Mouse (Mus musculus) kidney, embryonic 14.5 days (tissue): ENCODE measurements around the gene Lin54. TPM values are rescaled to one million over a fixed set of nuclear protein-coding genes. Genes with fewer than 3 reads are reported as not detected.
"Not testable (repeated sequence)": the region's sequence is repeated elsewhere in the genome, so short reads cannot be mapped to it uniquely, and the experiment has no call there.

ENCODE experiments used
- ATAC-seq: fragments of 200-750 bp; cut with Nextera tagmentation; 2 replicates; pipeline ENCODE4 v1.8.0; 2017; ENCODE audit warnings: moderate number of reproducible peaks, mild to moderate bottlenecking, moderate TSS enrichment, moderate library complexity; ENCODE audit not compliant: low FRiP score, low TSS enrichment
- H3K27ac ChIP-seq: fragments of 300-500 bp; sonication (generic); 2 replicates; pipeline ENCODE4 v1.5.1; 2014; ENCODE audit warnings: low read depth, mild to moderate bottlenecking, low read length, moderate library complexity, mixed read lengths
- H3K27me3 ChIP-seq: fragments of 300-500 bp; sonication (generic); 2 replicates; pipeline ENCODE4 v1.6.1; 2014; ENCODE audit warnings: mild to moderate bottlenecking, low read length; ENCODE audit not compliant: control insufficient read depth, insufficient read depth
- H3K36me3 ChIP-seq: fragments of 300-500 bp; sonication (generic); 2 replicates; pipeline ENCODE4 v1.6.1; 2014; ENCODE audit warnings: low read length, mixed read lengths; ENCODE audit not compliant: control insufficient read depth, insufficient read depth
- H3K4me1 ChIP-seq: fragments of 300-500 bp; sonication (generic); 2 replicates; pipeline ENCODE4 v1.6.1; 2014; ENCODE audit warnings: low read length, mixed read lengths; ENCODE audit not compliant: control insufficient read depth, insufficient read depth
- H3K4me2 ChIP-seq: fragments of 300-500 bp; sonication (generic); replicated peaks from 2 replicates; pipeline ENCODE4 v1.6.1; 2014; ENCODE audit warnings: low read depth, mild to moderate bottlenecking, low read length
- H3K4me3 ChIP-seq: fragments of 300-500 bp; sonication (generic); 2 replicates; pipeline ENCODE4 v1.5.1; 2014; ENCODE audit warnings: mild to moderate bottlenecking, low read length
- H3K9ac ChIP-seq: fragments of 300-500 bp; sonication (generic); 2 replicates; pipeline ENCODE4 v1.6.1; 2014; ENCODE audit warnings: low read depth, mild to moderate bottlenecking, low read length, moderate library complexity
- H3K9me3 ChIP-seq: fragments of 300-500 bp; sonication (generic); 2 replicates; pipeline ENCODE4 v1.6.1; 2016; ENCODE audit warnings: low read length; ENCODE audit not compliant: control insufficient read depth
- WGBS: fragments of 180-500 bp; shearing (Covaris S2); extraction: QIAGEN DNeasy Blood & Tissue Kit; methylation state at CpG from one replicate; pipeline ENCODE4 v1.1.7; 2014; 5-methylcytosine and 5-hydroxymethylcytosine counted together
- polyA plus RNA-seq: library from polyadenylated mRNA; unstranded; fragments of >200 nt; fragmentation: Nextera tagmentation; extraction: Ambion mirVana; gene quantifications from 2 replicates; pipeline ENCODE4 v1.2.1, GENCODE M21; 2014

The Lin54 gene
- polyA plus RNA-seq, 1 experiment from 2014 or later, result 16.8 TPM

DNA sequence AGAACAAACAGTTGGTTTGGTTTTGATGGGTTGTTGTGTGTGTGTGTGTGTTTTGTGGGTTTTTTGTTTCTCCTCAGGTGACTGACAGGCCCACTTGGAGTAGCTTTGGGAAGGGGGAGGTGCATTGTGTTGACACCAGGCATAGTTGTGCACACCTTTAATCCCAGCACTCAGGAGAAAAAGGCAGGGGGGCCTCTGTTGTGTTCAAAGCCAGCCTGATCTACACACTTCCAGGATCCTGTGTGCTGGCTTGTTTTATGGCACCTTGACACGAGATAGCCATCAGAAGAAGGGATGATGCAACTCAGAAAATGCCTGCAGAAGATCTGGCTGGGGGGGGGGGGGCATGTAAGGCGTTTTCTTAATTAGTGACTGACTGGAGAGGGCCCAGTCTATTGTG is 69.5 kb downstream of the Lin54 start:
- 44% methylated on average over 2 of the region's 2 CpGs for WGBS
- peaks cover 25% of the 10 kb centered on the region for H3K4me1 ChIP-seq
- H3K27ac ChIP-seq, result no peak overlapping the region
- H3K9ac ChIP-seq, result no peak overlapping the region
- H3K9me3 ChIP-seq, result no peaks in the 10 kb centered on the region
- peaks cover 22% of the 10 kb centered on the region for H3K36me3 ChIP-seq
- no peak overlapping the region for H3K4me3 ChIP-seq
- no peak overlapping the region for H3K4me2 ChIP-seq
- H3K27me3 ChIP-seq, result no peaks in the 10 kb centered on the region
- ATAC-seq, result no peak

DNA sequence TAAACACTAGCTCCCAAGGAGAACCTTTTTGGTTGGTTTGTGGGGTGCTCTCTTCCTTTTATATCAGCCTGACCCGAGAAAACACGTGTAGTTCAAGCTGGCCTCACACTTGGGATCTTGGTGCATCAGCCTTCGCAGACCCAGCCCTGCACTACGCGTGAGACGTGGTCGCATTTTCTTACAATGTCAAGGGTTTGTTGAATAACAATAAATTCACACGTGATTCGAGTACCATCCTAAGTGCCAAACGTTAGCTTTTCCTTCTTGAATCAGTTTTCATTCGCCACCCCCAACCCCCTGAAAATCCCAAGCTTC is 70.4 kb downstream of the Lin54 start:
- Histone ChIP-seq H3K27ac (peak overlapping the region; percentile 87), H3K9ac (peak overlapping the region; percentile 96), H3K36me3 (peaks cover 28% of the 10 kb centered on the region), H3K4me2 (peak overlapping the region; percentile 89), H3K4me3 (peak overlapping the region; percentile 86), H3K4me1 (peaks cover 25% of the 10 kb centered on the region), H3K27me3 (no peaks in the 10 kb centered on the region), H3K9me3 (no peaks in the 10 kb centered on the region)
- 4% methylated on average over 11 of the region's 11 CpGs for WGBS
- ATAC-seq, result 0 out of 2 replicates have a peak, but pooled peaks have one; percentile 11

DNA sequence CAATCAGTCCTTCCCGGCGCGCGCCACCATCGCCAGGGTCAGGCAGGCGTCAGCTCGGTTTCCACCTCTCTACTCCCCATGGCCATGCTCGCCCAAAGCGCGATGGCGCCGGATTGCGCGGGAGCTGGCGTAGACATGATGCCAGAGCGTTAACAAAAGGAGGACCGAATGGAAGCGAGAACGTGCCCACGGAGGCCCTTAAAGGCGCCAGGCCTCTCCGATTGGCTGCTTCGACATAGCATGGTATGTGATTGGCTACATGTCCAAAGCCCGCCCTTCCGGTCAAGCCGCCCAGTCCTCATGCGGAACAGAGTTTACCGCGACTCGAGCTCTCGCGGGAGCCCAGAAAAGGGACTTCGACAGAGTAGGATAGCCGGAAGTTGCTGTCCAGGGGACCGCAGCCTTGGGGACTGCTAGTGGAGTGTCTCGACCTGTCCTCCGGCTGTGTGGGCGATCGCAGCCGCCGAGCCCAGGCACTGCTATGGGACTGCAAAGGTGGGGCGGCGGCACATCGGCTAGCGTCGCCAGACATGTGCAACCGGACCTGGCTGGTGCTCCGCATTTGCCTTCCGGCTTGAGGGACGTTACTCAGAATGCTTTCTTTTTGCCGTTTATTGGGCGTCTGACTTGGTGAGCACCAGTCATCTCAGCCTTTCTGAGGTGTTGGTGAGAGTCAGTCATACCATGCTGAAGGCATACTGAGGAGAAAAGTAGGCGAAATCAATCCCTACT is 70.9 kb downstream of the Lin54 start:
- H3K9ac ChIP-seq, result peak overlapping the region; percentile 96
- H3K4me1 ChIP-seq, result peaks cover 30% of the 10 kb centered on the region
- peak overlapping the region; percentile 94 for H3K27ac ChIP-seq
- peaks cover 33% of the 10 kb centered on the region for H3K36me3 ChIP-seq
- peak overlapping the region; percentile 89 for H3K4me2 ChIP-seq
- peak overlapping the region; percentile 86 for H3K4me3 ChIP-seq
- H3K27me3 ChIP-seq, result no peaks in the 10 kb centered on the region
- no peaks in the 10 kb centered on the region for H3K9me3 ChIP-seq
- ATAC-seq, result peak; percentile 99
- under 1% methylated on average over 53 of the region's 53 CpGs for WGBS

DNA sequence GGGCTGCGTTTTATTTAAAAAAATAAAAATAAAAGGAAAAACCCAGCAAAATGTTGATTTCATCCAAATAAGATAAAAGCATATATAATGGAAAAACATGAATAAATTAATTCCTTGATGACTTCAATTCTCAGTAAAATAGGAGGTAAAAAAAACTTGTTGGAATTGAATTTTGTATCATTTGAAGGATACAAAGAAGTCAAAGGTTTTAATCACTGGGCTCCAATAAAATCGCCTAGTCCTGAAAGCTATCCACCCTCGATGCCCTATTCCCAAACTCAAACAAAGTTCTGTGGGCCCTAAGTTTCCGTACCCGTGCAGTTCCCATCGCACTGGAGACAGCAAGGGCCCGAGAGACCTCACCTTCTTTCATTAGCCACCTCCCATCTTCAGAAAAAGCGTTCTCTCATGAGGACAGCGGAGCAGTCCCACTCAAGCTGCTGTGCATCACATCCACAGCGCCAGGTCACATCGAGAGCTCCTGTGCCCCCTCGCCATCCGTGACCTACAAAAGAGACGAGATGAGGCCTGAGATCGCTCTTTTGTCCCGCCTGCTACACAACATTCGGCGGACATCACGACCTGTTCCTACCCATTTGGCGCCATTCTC is 71.6 kb downstream of the Lin54 start:
- H3K9ac ChIP-seq, result peak overlapping the region; percentile 96
- ATAC-seq, result peak; percentile 50; the same call in 1 of the 2 replicates
- H3K9me3 ChIP-seq, result no peaks in the 10 kb centered on the region
- WGBS, result under 1% methylated on average over 20 of the region's 20 CpGs
- H3K4me1 ChIP-seq, result peaks cover 37% of the 10 kb centered on the region
- H3K27ac ChIP-seq, result peak overlapping the region; percentile 94
- H3K36me3 ChIP-seq, result peaks cover 40% of the 10 kb centered on the region
- peak overlapping the region; percentile 89 for H3K4me2 ChIP-seq
- H3K4me3 ChIP-seq, result peak overlapping the region; percentile 86
- no peaks in the 10 kb centered on the region for H3K27me3 ChIP-seq

DNA sequence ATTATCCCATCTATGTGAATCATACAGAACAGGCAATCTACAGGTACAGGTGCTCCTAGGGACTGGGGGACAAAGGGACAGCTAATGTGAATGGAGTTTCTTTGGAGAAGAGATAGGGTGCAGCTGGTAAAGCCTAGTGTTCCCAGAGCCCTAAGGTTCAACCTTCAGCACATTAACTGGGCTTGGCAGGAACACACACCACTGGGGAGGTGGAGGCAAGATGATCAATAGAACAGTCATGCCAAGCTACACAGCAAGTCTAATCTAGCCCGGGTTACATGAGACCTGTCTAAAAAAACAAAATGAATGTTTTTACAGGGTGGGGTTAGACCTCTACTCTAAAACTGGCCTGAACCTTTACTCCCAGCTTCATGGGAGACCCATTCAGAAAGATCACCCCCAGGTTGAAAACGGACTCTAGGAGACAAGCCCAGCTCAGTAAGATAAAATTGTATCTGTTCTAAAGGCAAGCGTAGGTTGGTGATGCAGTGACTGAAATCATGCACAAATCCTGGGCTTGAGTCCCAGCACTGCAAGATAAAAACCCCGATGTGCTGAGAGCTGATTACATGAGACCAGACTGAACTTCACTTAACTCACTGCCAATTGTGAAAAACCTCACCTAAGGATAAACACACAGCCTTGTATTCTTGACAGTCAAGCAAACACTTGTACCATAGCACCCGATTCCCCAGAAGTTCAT is 72.3 kb downstream of the Lin54 start:
- 2% methylated on average over 5 of the region's 5 CpGs for WGBS
- no peak for ATAC-seq
- Histone ChIP-seq H3K36me3 (peaks cover 46% of the 10 kb centered on the region), H3K4me2 (peak overlapping the region; percentile 89), H3K9ac (peak overlapping the region; percentile 96), H3K4me1 (peaks cover 43% of the 10 kb centered on the region), H3K27me3 (no peaks in the 10 kb centered on the region), H3K9me3 (no peaks in the 10 kb centered on the region), H3K4me3 (peak overlapping the region; percentile 86), H3K27ac (no peak overlapping the region; the same call in 1 of the 2 replicates)

DNA sequence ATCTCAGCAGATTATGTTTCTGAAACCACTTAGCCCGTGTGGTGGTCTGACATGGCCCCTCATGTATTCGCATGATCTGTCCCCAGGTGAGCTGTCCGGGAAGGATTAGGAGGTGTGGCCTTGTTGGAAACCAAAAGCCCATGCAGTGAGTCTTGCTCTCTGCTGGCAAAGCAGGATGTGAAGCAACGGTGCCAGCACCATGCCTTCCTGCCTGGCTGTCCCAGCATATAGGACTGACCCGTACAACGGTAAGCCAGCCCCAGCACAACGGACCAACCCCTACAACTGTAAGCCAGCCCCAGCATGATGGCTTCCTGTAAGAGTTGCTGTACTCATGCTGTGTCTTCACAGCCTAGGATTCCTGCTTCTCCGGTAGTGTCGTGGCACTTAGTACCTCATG is 73.2 kb downstream of the Lin54 start:
- peak overlapping the region; percentile 86 for H3K4me3 ChIP-seq
- H3K36me3 ChIP-seq, result peaks cover 55% of the 10 kb centered on the region
- WGBS, result 39% methylated on average over 9 of the region's 9 CpGs
- peak overlapping the region; percentile 96; the same call in 1 of the 2 replicates for H3K9ac ChIP-seq
- peaks cover 47% of the 10 kb centered on the region for H3K4me1 ChIP-seq
- peak overlapping the region; percentile 89 for H3K4me2 ChIP-seq
- no peaks in the 10 kb centered on the region for H3K9me3 ChIP-seq
- no peak overlapping the region for H3K27ac ChIP-seq
- no peak for ATAC-seq
- no peaks in the 10 kb centered on the region for H3K27me3 ChIP-seq

DNA sequence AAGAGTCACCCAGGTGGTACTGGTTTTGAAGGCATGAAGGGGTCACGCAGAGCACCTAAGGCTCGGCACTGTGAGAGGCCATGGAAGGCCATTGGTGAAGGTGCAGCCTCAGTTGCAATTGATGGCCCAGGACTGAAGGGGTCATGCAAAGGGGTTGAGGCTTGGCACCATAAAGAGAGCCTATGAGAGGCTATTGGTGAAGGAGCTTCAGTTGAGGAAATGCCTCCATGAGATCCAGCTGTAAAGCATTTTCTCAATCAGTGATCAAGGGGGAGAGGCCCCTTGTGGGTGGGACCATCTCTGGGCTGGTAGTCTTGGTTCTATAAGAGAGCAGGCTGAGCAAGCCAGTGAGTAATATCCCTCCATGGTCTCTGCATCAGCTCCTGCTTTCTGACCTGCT is 74.6 kb downstream of the Lin54 start:
- Histone ChIP-seq H3K36me3 (peaks cover 70% of the 10 kb centered on the region), H3K4me1 (peaks cover 43% of the 10 kb centered on the region)
- not testable (repeated sequence) for H3K9me3 ChIP-seq, ATAC-seq, H3K4me3 ChIP-seq, H3K9ac ChIP-seq, H3K4me2 ChIP-seq, H3K27me3 ChIP-seq, H3K27ac ChIP-seq
- WGBS, result 87% methylated on average over 2 of the region's 2 CpGs

DNA sequence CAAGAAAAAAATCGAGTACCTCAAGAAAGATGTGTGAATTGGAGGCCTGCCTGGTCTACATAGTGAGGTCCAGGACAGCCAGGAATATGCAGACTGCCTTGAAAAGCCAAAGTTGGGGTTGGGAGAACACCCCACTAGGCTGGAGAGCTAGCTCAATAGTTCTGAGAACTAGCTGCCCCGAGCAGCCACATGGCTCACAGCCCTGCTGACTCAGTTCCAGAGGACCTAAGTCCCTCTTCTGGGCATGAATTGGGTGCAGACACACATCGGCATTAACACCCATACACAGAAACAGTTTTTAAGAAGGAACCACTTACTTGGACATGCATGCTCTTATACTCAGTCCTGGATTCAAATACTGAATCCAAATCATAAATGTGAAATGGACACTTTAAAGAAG is 76.2 kb downstream of the Lin54 start:
- Histone ChIP-seq H3K4me2 (peak overlapping the region; percentile 27), H3K4me3 (peak overlapping the region; percentile 16; the same call in 1 of the 2 replicates), H3K36me3 (peaks cover 86% of the 10 kb centered on the region), H3K9me3 (no peaks in the 10 kb centered on the region), H3K27me3 (no peaks in the 10 kb centered on the region), H3K4me1 (peaks cover 36% of the 10 kb centered on the region), H3K27ac (no peak overlapping the region), H3K9ac (peak overlapping the region; percentile 25)
- no peak for ATAC-seq
- 78% methylated on average over 3 of the region's 3 CpGs for WGBS

DNA sequence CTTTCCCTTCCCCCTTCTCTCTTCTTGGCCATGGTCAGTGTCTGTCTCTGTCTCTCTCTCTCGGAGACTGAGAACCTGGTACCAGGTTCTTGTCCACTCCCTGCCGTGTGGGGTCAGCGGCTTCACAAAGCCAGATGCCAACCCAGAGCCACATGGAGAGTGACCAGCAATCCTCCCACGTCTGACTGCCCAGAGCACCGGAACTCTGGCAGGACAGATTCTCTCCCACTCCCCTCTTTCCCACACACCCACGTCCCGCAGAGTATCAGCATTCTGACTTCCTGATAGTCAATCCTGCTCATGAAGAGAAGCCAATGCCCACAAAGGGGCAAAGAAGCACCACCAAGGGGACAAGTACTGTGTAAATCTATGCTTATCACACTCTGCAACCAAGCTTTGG is 76.8 kb downstream of the Lin54 start:
- no peak overlapping the region for H3K27ac ChIP-seq
- H3K4me2 ChIP-seq, result peak overlapping the region; percentile 27
- H3K27me3 ChIP-seq, result no peaks in the 10 kb centered on the region
- ATAC-seq, result no peak
- H3K9ac ChIP-seq, result peak overlapping the region; percentile 25; the same call in 1 of the 2 replicates
- peaks cover 91% of the 10 kb centered on the region for H3K36me3 ChIP-seq
- peaks cover 36% of the 10 kb centered on the region for H3K4me1 ChIP-seq
- H3K4me3 ChIP-seq, result peak overlapping the region; percentile 16; the same call in 1 of the 2 replicates
- WGBS, result 43% methylated on average over 7 of the region's 7 CpGs
- H3K9me3 ChIP-seq, result no peaks in the 10 kb centered on the region
